Mouse (Mus musculus): ENCODE results near the gene C2cd4d. TPM values are rescaled to one million over a fixed set of nuclear protein-coding genes. Genes with fewer than 3 reads are reported as not detected.

Gene C2cd4d
- polyA plus RNA-seq, 1 experiment from 2014 or later = 1.2 TPM

GRCm38 (mm10) chr3:94396851-94397250, 34.6 kb downstream of the C2cd4d start:
- DNase-seq (no peak), ATAC-seq (ENCODE audit: insufficient read depth) (no peak)
- Histone ChIP-seq H3K4me1 (ENCODE audit: insufficient read depth) (no peaks in the 10 kb centered on the region), H3K4me2 (no peak overlapping the region), H3K4me3 (ENCODE audit: low read depth, low read length) (no peak overlapping the region), H3K9ac (no peak overlapping the region), H3K9me3 (ENCODE audit: low read depth, low read length) (no peaks in the 10 kb centered on the region), H3K27me3 (ENCODE audit: insufficient read depth, low read length) (peaks cover 32% of the 10 kb centered on the region), H3K36me3 (ENCODE audit: insufficient read depth) (no peaks in the 10 kb centered on the region), H3K27ac (ENCODE audit: low read depth) (no peak overlapping the region)
- no peak for TF ChIP-seq CTCF (IDR thresholded peaks at IDR 0.05; ENCODE audit: low read depth)
- WGBS = 64% methylated on average over 4 of the region's 4 CpGs

- peaks cover 34% of the 10 kb centered on the region for H3K27me3 ChIP-seq (ENCODE audit: insufficient read depth, low read length)
- peak within 1 kb of the TSS; percentile 53 for H3K4me2 ChIP-seq
- no peaks in the 10 kb centered on the region for H3K9me3 ChIP-seq (ENCODE audit: low read depth, low read length)
- H3K27ac ChIP-seq (ENCODE audit: low read depth) = no peak within 1 kb of the TSS
- no peaks in the 10 kb centered on the region for H3K4me1 ChIP-seq (ENCODE audit: insufficient read depth)
- peak within 1 kb of the TSS; percentile 25; the same call in 1 of the 2 replicates for H3K9ac ChIP-seq
- peak within 1 kb of the TSS; percentile 21; the same call in 1 of the 2 replicates for H3K4me3 ChIP-seq (ENCODE audit: low read depth, low read length)
- no peaks in the 10 kb centered on the region for H3K36me3 ChIP-seq (ENCODE audit: insufficient read depth)
- WGBS = 64% methylated on average over 6 of the region's 6 CpGs
- DNase-seq (no peak), ATAC-seq (ENCODE audit: insufficient read depth) (no peak)
- TF ChIP-seq CTCF (IDR thresholded peaks at IDR 0.05; ENCODE audit: low read depth) = no peak
Measured at GRCm38 (mm10) chr3:94398217-94398616, 36.0 kb downstream of the C2cd4d start, which contains the start of gene Lingo4. Gene Lingo4, plus strand, starts transcription at chr3:94398517.

- Histone ChIP-seq H3K9me3 (ENCODE audit: low read depth, low read length) (no peaks in the 10 kb centered on the region), H3K9ac (peak overlapping the region; percentile 25; the same call in 1 of the 2 replicates), H3K4me2 (peak overlapping the region; percentile 53), H3K4me3 (ENCODE audit: low read depth, low read length) (peak overlapping the region; percentile 21; the same call in 1 of the 2 replicates), H3K27me3 (ENCODE audit: insufficient read depth, low read length) (peaks cover 34% of the 10 kb centered on the region), H3K4me1 (ENCODE audit: insufficient read depth) (no peaks in the 10 kb centered on the region), H3K27ac (ENCODE audit: low read depth) (no peak overlapping the region), H3K36me3 (ENCODE audit: insufficient read depth) (no peaks in the 10 kb centered on the region)
- WGBS = 2% methylated on average over 20 of the region's 20 CpGs
- TF ChIP-seq CTCF (IDR thresholded peaks at IDR 0.05; ENCODE audit: low read depth) = no peak
- peak; percentile 65 for DNase-seq
- peak; percentile 63 for ATAC-seq (ENCODE audit: insufficient read depth)
Measured at GRCm38 (mm10) chr3:94398943-94399481, 36.8 kb downstream of the C2cd4d start.

- H3K9me3 ChIP-seq (ENCODE audit: low read depth, low read length) = no peaks in the 10 kb centered on the region
- H3K4me1 ChIP-seq (ENCODE audit: insufficient read depth) = no peaks in the 10 kb centered on the region
- TF ChIP-seq CTCF (IDR thresholded peaks at IDR 0.05; ENCODE audit: low read depth) = no peak
- H3K4me2 ChIP-seq = peak overlapping the region; percentile 53; the same call in 1 of the 2 replicates
- H3K27me3 ChIP-seq (ENCODE audit: insufficient read depth, low read length) = peaks cover 34% of the 10 kb centered on the region
- WGBS = 40% methylated on average over 5 of the region's 5 CpGs
- H3K9ac ChIP-seq = peak overlapping the region; percentile 25; the same call in 1 of the 2 replicates
- ATAC-seq (ENCODE audit: insufficient read depth) = no peak
- no peak overlapping the region for H3K4me3 ChIP-seq (ENCODE audit: low read depth, low read length)
- DNase-seq = no peak
- no peak overlapping the region for H3K27ac ChIP-seq (ENCODE audit: low read depth)
- H3K36me3 ChIP-seq (ENCODE audit: insufficient read depth) = no peaks in the 10 kb centered on the region
Measured at GRCm38 (mm10) chr3:94399663-94400310, 37.5 kb downstream of the C2cd4d start.

GRCm38 (mm10) chr3:94402451-94402850, 40.2 kb downstream of the C2cd4d start:
- DNase-seq (no peak), ATAC-seq (ENCODE audit: insufficient read depth) (no peak)
- WGBS = 60% methylated on average over 8 of the region's 8 CpGs
- no peak overlapping the region for H3K4me3 ChIP-seq (ENCODE audit: low read depth, low read length)
- H3K27ac ChIP-seq (ENCODE audit: low read depth) = no peak overlapping the region
- TF ChIP-seq CTCF (IDR thresholded peaks at IDR 0.05; ENCODE audit: low read depth) = no peak
- H3K4me2 ChIP-seq = no peak overlapping the region
- peaks cover 33% of the 10 kb centered on the region for H3K27me3 ChIP-seq (ENCODE audit: insufficient read depth, low read length)
- no peaks in the 10 kb centered on the region for H3K36me3 ChIP-seq (ENCODE audit: insufficient read depth)
- H3K9ac ChIP-seq = no peak overlapping the region
- H3K4me1 ChIP-seq (ENCODE audit: insufficient read depth) = no peaks in the 10 kb centered on the region
- no peaks in the 10 kb centered on the region for H3K9me3 ChIP-seq (ENCODE audit: low read depth, low read length)

GRCm38 (mm10) chr3:94404366-94405054, 42.3 kb downstream of the C2cd4d start:
- Histone ChIP-seq H3K27ac (ENCODE audit: low read depth) (no peak overlapping the region), H3K4me1 (ENCODE audit: insufficient read depth) (no peaks in the 10 kb centered on the region), H3K4me3 (ENCODE audit: low read depth, low read length) (no peak overlapping the region), H3K4me2 (no peak overlapping the region), H3K36me3 (ENCODE audit: insufficient read depth) (no peaks in the 10 kb centered on the region), H3K9me3 (ENCODE audit: low read depth, low read length) (no peaks in the 10 kb centered on the region), H3K9ac (no peak overlapping the region), H3K27me3 (ENCODE audit: insufficient read depth, low read length) (peaks cover 20% of the 10 kb centered on the region; the same call in 1 of the 2 replicates)
- WGBS = 20% methylated on average over 7 of the region's 7 CpGs
- no peak for TF ChIP-seq CTCF (IDR thresholded peaks at IDR 0.05; ENCODE audit: low read depth)
- ATAC-seq (ENCODE audit: insufficient read depth) = peak; percentile 63
- peak; percentile 22 for DNase-seq

- Histone ChIP-seq H3K9ac (no peak overlapping the region), H3K4me3 (ENCODE audit: low read depth, low read length) (no peak overlapping the region), H3K4me2 (no peak overlapping the region), H3K9me3 (ENCODE audit: low read depth, low read length) (no peaks in the 10 kb centered on the region), H3K27me3 (ENCODE audit: insufficient read depth, low read length) (peaks cover 11% of the 10 kb centered on the region; the same call in 1 of the 2 replicates), H3K4me1 (ENCODE audit: insufficient read depth) (no peaks in the 10 kb centered on the region), H3K36me3 (ENCODE audit: insufficient read depth) (no peaks in the 10 kb centered on the region), H3K27ac (ENCODE audit: low read depth) (no peak overlapping the region)
- DNase-seq (peak; percentile 64), ATAC-seq (ENCODE audit: insufficient read depth) (peak; percentile 77)
- WGBS = 43% methylated on average over 4 of the region's 4 CpGs
- no peak for TF ChIP-seq CTCF (IDR thresholded peaks at IDR 0.05; ENCODE audit: low read depth)
Measured at GRCm38 (mm10) chr3:94405561-94405960, 43.3 kb downstream of the C2cd4d start.

All from lung, embryonic 14.5 days (tissue).